Mouse (Mus musculus): Measurements from ENCODE around the gene Sertad4.

Sertad4 gene

DNA sequence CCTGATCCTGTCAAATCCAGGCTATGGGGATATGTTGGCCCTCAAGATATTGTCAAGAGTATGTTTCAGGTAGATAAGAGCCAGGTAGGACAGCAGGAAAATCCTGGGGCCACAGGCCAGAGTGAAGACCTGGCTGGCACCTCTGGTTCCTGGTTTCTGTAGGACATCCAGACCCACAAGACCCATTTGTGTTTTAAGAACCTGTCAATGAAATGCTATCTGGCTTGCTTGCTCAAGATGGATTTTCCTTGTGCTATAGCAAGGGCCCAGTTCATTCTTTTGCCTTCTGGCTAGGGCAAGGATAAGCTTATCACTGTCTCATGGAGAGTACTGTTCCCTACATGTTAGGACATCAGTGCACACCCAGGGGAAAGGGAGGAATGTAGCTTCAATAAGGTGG is 3.5 kb downstream of the Sertad4 start:
- DNase-seq (ENCODE audit: low spot score in 2 of 2), result no peak

GRCm38 (mm10) chr1:192851640-192852039 is 3.9 kb downstream of the Sertad4 start:
- DNase-seq (ENCODE audit: low spot score in 2 of 2), result no peak

DNA sequence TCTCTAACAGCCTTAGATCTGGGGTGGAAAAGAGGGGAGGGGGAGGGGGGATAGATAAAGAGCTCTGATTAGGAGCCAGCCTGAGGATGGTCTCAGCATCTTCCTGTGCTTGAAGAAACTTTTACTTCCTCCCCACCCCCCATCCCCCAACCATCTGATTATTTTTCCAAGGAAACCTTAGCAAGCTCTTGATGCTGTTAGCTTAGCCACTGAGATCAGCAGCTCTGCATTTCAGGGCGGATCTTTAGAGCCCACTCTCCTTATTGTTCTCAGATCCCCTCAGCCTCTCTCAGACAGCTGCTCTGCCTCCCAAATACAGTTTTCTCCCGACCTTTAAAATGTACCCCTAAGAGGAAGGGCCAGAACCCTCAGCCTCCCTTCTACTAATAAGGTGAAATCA is 4.4 kb downstream of the Sertad4 start:
- DNase-seq (ENCODE audit: low spot score in 2 of 2), result no peak

DNA sequence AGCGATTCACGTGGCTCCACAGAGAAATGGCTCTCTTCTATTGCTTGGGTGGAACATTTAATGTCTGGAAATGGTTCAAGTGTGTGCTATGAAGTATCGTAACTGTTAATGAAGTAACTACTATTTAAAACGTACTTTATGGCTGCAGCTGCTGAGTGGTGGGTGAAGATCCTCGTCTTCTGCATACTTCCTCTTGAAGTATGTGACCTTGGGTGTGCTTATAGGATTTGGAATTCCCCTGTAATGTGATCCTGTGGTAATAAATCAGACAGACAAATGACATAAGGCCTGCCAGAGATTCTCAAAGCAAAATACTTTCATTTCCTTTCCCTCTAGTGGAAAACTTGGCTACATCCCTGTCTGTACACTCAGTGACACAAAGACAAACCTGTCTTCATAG is 5.9 kb downstream of the Sertad4 start:
- no peak for DNase-seq (ENCODE audit: low spot score in 2 of 2)

- no peak for DNase-seq (ENCODE audit: low spot score in 2 of 2)
Measured at GRCm38 (mm10) chr1:192847254-192847653, 8.3 kb downstream of the Sertad4 start.

GRCm38 (mm10) chr1:192841094-192841813 is 14.3 kb downstream of the Sertad4 start:
- DNase-seq (ENCODE audit: low spot score in 2 of 2), result peak; percentile 9 to 14

DNA sequence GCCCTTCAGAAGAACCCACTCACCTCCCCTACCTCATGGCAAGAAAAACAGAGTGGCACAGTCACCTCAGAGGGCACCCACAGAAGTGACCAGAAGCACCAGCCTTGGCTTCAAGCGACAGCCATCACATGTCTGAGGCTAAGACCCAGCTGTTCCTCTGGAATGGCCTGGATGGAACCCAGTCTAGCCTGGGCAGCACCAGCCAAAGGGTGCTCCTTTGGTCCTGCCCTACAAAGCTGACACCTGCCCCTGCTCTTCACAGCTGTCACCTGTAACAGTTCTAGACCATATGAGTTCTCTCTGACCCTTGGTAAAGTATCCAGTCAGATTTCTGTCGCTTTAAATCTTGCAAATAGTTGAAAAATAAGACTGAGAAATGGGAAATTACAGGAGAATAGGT is 14.9 kb downstream of the Sertad4 start:
- DNase-seq (ENCODE audit: low spot score in 2 of 2), result no peak

- no peak for DNase-seq (ENCODE audit: low spot score in 2 of 2)
Measured at GRCm38 (mm10) chr1:192835211-192835681, 20.3 kb downstream of the Sertad4 start.

DNA sequence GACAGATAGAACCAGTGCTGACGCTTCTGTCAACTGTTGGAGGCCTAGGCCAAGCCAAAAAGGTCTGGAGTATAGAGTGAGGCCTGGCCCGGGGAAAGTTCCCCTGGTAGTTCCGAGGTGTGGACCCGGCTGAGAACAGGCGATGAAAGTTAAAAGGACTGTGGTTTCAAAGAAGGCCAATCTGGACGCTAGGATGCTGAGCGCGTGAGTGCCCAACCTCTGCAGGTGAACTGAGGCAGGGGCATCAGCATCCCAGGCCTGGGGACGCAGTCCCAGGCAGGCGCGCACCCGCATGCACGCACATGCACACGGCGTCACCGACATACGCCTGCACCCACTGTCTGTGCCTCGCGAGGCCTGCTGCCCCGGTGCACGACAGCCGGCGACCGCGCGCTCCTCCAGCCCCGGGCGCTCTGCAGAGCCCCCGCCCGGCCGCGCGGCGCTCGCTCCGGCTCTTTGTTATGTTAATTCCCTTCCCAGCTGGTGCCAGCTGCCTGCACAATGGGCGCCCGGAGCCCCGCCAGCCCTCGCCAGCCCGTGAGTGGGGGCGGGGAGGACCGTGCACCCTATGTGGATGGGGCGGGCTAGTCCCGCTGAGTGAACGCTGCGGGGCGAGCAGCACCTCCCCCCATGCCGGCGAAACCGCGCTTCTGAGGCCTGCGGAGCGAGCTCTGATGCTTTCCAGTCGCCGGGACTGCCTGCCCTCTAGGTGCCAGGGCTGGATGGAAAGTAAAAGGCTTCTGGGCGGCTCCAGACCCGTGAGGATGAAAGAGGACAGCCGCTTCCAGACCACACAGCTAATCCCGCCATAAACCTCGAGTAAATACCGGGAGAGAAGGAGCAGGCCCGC is 21.0 kb downstream of the Sertad4 start:
- DNase-seq (ENCODE audit: low spot score in 2 of 2), result no peak

DNA sequence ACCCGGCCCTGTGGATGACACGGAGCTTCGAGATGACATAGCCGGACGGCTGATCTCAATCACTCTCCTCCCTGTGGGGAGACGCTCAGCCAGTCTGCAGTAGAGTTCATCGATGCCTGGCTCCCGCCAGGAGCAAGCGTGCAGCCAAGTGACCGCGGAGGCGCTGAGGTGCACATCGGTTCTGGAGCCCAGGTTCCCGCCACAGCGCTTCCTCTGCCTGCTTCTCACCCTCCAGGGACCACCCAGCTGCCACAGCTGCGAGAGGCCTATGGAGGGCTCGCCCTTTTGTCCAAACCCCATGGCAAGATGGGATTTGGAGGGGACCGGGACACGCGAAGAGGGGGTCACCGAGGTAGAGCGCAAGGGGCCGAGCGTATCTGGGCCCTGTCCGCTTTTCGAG is 22.0 kb downstream of the Sertad4 start:
- no peak for DNase-seq (ENCODE audit: low spot score in 2 of 2)

DNA sequence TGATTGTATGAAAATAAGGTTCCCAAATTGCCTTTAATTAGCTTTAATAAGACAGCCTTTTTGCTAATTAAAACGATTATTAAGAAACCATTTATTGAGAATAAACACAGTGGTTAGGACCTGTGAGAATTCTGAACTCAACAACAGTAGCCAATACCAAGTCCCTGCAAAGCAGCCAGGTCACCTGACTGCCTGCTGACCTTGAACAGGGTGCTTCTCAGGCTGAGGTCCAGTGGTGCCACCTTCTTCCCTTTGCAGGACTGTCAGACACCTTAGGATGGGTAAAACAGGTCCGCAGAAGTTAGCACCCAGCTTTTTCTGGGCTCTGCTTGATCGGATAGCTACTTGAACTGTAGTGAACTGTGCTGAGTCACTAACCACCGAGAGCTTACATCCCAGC is 22.5 kb downstream of the Sertad4 start:
- DNase-seq (ENCODE audit: low spot score in 2 of 2), result no peak

DNA sequence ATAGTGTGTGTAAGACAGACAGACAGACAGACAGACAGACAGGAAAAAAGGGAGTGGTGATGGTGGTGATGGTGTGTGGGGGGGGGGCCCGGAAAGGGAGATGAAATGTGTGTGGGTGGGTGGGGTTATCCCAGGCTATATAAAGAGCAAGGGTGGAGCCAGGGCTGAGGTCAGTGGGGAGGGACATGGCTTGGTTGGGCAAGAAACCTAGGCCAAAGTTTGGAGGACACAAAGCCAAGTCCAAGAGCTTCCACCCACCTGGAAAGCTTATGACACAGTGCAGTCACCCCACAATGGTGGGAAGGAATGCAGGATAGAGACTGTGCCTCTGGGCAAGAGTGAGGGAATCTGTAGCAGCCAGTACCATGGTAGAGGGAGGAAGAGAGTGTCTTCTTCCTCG is 23.2 kb downstream of the Sertad4 start:
- DNase-seq (ENCODE audit: low spot score in 2 of 2), result no peak

DNA sequence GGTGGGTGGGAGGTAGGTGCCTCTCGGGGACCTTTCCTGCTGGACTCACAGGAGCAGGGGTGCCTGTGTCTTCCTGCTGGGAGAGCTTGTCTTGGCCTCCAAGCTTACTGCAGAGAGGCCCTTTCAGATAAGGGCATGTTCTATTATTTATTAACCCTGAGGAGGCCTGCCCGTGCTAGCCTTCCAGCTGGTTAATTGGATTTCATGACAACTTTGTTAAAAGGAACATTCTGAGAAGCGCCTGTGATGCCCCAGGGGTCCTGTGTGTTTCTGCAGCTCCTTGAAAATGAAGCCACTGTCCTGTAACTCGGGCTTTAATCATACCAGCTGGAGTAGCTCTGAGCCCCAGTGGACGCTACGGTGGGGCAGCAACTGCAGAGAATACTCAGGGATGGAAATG is 25.1 kb downstream of the Sertad4 start:
- no peak for DNase-seq (ENCODE audit: low spot score in 2 of 2)

- DNase-seq (ENCODE audit: low spot score in 2 of 2), result no peak
Measured at GRCm38 (mm10) chr1:192828928-192829327, 26.6 kb downstream of the Sertad4 start.

DNA sequence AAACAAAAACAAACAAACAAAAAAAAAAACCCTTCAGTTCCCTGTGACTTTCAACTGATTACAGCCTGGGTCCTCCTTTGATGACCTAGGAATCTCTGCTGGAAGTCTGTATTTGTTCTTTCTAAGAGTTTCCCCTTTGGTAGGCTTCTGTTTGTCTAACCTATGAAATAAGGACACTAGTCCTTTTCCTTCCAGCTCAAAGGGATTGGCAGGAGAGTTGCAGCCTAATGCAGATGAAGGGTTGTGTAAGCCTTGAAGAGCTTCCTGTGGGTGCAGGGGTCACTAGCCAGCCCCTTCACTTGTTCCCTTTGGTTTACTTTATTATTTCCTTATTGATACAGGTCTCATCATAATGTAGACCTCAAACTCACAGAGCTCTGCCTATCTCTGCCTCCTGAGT is 27.6 kb downstream of the Sertad4 start:
- no peak for DNase-seq (ENCODE audit: low spot score in 2 of 2)

DNA sequence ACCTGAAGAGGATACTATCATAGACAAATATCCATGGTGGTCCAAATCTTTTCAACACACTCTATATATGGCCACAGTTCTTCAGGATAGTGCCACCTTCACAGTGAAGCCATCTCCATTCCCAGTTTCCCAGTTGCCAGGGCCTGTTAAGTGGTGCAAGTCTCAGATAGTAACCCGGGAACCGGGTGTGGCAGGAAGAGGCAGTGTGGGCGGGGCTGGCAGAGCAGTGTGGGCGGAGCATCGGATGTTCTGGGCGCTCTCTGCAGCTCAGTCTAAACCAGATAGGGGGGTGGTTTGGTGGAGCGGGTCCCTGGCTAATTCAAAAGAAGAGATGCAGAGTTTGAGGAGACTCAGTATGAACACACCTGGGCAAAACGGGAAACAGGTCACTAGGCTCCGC is 29.8 kb downstream of the Sertad4 start:
- no peak for DNase-seq (ENCODE audit: low spot score in 2 of 2)

GRCm38 (mm10) chr1:192822652-192823525 is 32.7 kb downstream of the Sertad4 start:
- DNase-seq (ENCODE audit: low spot score in 2 of 2), result no peak

GRCm38 (mm10) chr1:192822309-192822651 is 33.3 kb downstream of the Sertad4 start:
- DNase-seq (ENCODE audit: low spot score in 2 of 2), result no peak

DNA sequence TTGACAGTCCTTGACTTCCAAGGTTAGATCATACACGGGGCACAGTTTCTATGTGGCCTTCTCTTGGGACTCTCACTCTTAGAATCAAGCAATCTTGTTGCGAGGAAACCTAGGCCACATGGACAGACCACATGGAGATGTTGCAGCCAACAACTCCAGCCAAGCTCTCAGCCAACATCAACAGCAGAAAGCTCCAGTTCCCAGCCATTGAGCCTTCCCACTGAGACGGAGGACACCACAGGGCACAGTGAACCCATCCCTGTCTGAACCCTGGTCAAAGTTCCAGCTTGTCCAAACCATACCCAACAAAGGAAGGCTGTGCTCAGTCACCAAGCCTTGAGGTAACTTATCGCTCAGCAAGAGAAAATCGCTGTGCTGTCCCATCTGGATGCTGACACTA is 37.2 kb downstream of the Sertad4 start:
- no peak for DNase-seq (ENCODE audit: low spot score in 2 of 2)

DNA sequence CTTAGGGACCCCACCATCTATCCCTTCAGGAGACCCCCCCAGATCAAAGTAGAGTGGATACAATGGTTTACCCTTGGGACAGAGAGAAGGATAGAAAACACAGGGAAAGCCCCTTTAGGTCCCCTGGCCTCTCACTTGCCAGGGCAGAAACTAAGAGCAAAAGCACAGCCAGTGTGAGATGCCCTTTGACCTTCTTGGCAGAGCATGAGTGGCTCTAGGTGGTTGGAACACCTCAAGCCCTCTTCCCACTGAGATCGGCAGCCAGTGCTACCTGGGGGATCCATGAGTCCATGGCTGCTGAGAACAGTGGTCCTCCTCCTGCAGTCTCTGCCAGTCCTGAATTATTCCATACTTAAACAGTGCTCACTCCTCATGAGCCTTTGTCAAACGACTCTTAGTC is 39.8 kb downstream of the Sertad4 start:
- no peak for DNase-seq (ENCODE audit: low spot score in 2 of 2)

DNA sequence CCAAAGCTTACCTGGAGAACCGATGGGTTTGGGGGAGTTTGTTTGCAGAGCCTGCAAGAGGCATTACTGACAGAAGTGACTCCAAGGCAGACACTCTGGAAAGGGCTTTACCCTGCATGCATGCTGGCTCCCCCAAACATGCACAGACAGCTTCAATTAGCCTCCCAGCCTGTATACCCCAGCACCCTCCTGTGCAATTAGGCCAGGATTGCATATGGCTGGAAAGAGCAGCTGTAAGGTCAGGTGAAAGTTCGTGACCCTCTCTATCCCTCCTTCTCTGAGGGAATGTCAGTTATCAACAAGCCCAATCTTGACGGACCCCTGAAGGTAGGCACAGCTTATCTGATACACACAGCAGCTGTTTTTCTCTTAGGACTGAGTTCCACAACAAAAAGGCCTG is 40.9 kb downstream of the Sertad4 start:
- DNase-seq (ENCODE audit: low spot score in 2 of 2), result no peak

DNA sequence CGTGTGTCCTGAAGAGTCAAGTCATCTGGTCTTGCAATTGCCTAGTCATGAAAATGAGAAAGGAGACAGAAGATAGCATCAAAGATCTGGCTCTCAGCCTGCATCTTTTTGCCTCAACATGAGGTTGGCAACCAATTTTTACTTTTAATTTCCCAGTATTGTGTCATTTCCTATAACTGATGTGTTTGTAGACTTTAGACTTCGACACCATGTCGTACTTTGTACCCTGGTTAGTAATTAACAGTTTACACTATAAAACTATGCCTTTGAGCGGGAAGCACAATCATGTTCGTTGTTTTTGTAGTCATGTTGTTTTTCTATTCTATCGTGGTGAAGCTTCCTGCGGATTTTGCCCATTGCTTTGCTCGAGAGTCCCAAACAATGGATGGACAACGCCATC is 42.8 kb downstream of the Sertad4 start:
- DNase-seq (ENCODE audit: low spot score in 2 of 2), result no peak

All from spleen, postnatal 36 days (tissue).